13 mouse cellular contexts compared by ENCODE assay signal in the genomic region with DNA sequence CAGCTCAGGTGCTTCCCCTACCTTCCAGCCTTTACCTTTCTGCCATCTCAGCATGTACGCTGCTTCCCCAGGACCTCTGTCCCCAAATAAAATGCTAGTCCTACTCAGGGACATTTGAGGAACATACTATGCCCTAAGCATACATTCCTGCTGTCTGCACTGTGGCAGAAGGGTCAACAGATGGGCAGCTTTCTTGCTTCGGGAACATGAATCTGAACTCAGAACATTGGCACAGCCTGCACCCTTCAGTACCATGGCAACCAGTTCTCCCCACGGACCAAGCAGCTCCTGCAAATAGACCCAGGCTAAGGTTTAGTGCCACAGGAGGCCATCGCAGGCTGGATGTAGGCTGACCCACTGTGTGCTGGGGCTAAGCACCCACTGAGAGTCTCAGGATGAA. TPM values are rescaled to one million over a fixed set of nuclear protein-coding genes. Genes with fewer than 3 reads are reported as not detected.
DNase-seq lines count a peak whose midpoint lies in the region; ATAC-seq and TF ChIP-seq lines count a peak whose summit lies in the region.
"Had no signal": no experiment of that assay in that cellular context is flagged by ENCODE, and none has a peak within 500 bp of the region (broad histone marks: within the 10 kb centered on the region; RNA-seq: fewer than 3 reads in every experiment).

No protein-coding gene starts in this region.

- TF ChIP-seq CTCF in bone marrow macrophage, adult 2 months (IDR thresholded peaks at IDR 0.05; ENCODE audit: low read depth, low read length): 0 out of 2 replicates have a peak, but pooled peaks have one; percentile 15

- H3K4me2 ChIP-seq in hindbrain, embryonic 11.5 days (replicated peaks; ENCODE audit: low read depth, low read length): no peak overlapping the region
- peak overlapping the region; percentile 84 for H3K4me2 ChIP-seq in hindbrain, embryonic 14.5 days (replicated peaks)
- H3K4me2 ChIP-seq in midbrain, embryonic 15.5 days: peak overlapping the region; percentile 78

- no peak for ATAC-seq in hindbrain, embryonic 11.5 days (ENCODE audit: low FRiP score)
- ATAC-seq in hindbrain, embryonic 14.5 days (ENCODE audit: low FRiP score): no peak
- no peak for ATAC-seq in midbrain, embryonic 15.5 days (replicated peaks)

- H3K4me1 ChIP-seq in hindbrain, embryonic 10.5 days (replicated peaks): peaks cover 98% of the 10 kb centered on the region
- peaks cover 24% of the 10 kb centered on the region for H3K4me1 ChIP-seq in hindbrain, embryonic 11.5 days (replicated peaks; ENCODE audit: control insufficient read depth, insufficient read depth, low read length)
- peaks cover 44% of the 10 kb centered on the region for H3K4me1 ChIP-seq in bone marrow macrophage, adult 2 months (ENCODE audit: control insufficient read depth, insufficient read depth, low read length)
- peaks cover 62% of the 10 kb centered on the region for H3K4me1 ChIP-seq in hindbrain, embryonic 14.5 days (replicated peaks; ENCODE audit: control insufficient read depth, insufficient read depth, low read length)
- peaks cover 78% of the 10 kb centered on the region for H3K4me1 ChIP-seq in midbrain, embryonic 15.5 days

- peak overlapping the region; percentile 92 for H3K27ac ChIP-seq in hindbrain, embryonic 10.5 days
- H3K27ac ChIP-seq in hindbrain, embryonic 11.5 days (ENCODE audit: low read depth, low read length): no peak overlapping the region
- H3K27ac ChIP-seq in bone marrow macrophage, adult 2 months (ENCODE audit: insufficient read depth, low read depth, low read length): no peak overlapping the region
- no peak overlapping the region for H3K27ac ChIP-seq in hindbrain, embryonic 14.5 days
- H3K27ac ChIP-seq in midbrain, embryonic 15.5 days: no peak overlapping the region

- H3K36me3 ChIP-seq in hindbrain, embryonic 10.5 days: peaks cover 39% of the 10 kb centered on the region
- no peaks in the 10 kb centered on the region for H3K36me3 ChIP-seq in hindbrain, embryonic 11.5 days (ENCODE audit: control insufficient read depth, insufficient read depth, low read length)
- 0 out of 2 replicates have a peak, but pooled peaks cover 5% of the 10 kb centered on the region for H3K36me3 ChIP-seq in hindbrain, embryonic 14.5 days (replicated peaks; ENCODE audit: control insufficient read depth, insufficient read depth)
- no peaks in the 10 kb centered on the region for H3K36me3 ChIP-seq in midbrain, embryonic 15.5 days (replicated peaks)
- H3K36me3 ChIP-seq: G1E had no signal

- H3K9ac ChIP-seq in hindbrain, embryonic 11.5 days (ENCODE audit: low read depth, low read length): no peak overlapping the region
- H3K9ac ChIP-seq in hindbrain, embryonic 14.5 days: peak overlapping the region; percentile 37
- H3K9ac ChIP-seq in midbrain, embryonic 15.5 days: peak overlapping the region; percentile 5; the same call in 1 of the 2 replicates

- H3K27me3 ChIP-seq in hindbrain, embryonic 10.5 days (ENCODE audit: insufficient read depth, poor library complexity, severe bottlenecking): no peaks in the 10 kb centered on the region
- no peaks in the 10 kb centered on the region for H3K27me3 ChIP-seq in hindbrain, embryonic 11.5 days (ENCODE audit: control insufficient read depth, insufficient read depth, low read length)
- no peaks in the 10 kb centered on the region for H3K27me3 ChIP-seq in hindbrain, embryonic 14.5 days (ENCODE audit: control insufficient read depth, insufficient read depth, low read length)
- no peaks in the 10 kb centered on the region for H3K27me3 ChIP-seq in midbrain, embryonic 15.5 days (replicated peaks)

- H3K4me3 ChIP-seq in hindbrain, embryonic 10.5 days: peak overlapping the region; percentile 81
- H3K4me3 ChIP-seq in hindbrain, embryonic 11.5 days (ENCODE audit: low read depth, low read length): no peak overlapping the region
- H3K4me3 ChIP-seq in bone marrow macrophage, adult 2 months (ENCODE audit: insufficient read depth, low read length): no peak overlapping the region
- H3K4me3 ChIP-seq in hindbrain, embryonic 14.5 days (replicated peaks; ENCODE audit: low read length): no peak overlapping the region
- no peak overlapping the region for H3K4me3 ChIP-seq in midbrain, embryonic 15.5 days

- TF ChIP-seq POLR2A in bone marrow macrophage, adult 2 months (IDR thresholded peaks at IDR 0.05; ENCODE audit: borderline replicate concordance, low read depth, low read length): no peak

- 86% methylated on average over 4 of the region's 4 CpGs for WGBS in hindbrain, embryonic 10.5 days
- 83% methylated on average over 4 of the region's 4 CpGs for WGBS in hindbrain, embryonic 11.5 days
- 65% methylated on average over 4 of the region's 4 CpGs for whole genome bisulfite sequencing in hindbrain, embryonic 14.5 days
- WGBS in midbrain, embryonic 15.5 days: 72% methylated on average over 4 of the region's 4 CpGs

- H3K9me3 ChIP-seq in hindbrain, embryonic 10.5 days: no peaks in the 10 kb centered on the region
- no peaks in the 10 kb centered on the region for H3K9me3 ChIP-seq in hindbrain, embryonic 11.5 days (ENCODE audit: control insufficient read depth, low read length)
- no peaks in the 10 kb centered on the region for H3K9me3 ChIP-seq in hindbrain, embryonic 14.5 days (ENCODE audit: control insufficient read depth, low read length)
- H3K9me3 ChIP-seq in midbrain, embryonic 15.5 days: no peaks in the 10 kb centered on the region
- H3K9me3 ChIP-seq: G1E had no signal

- no peak for DNase-seq in hindbrain, embryonic 10.5 days (ENCODE audit: low spot score)
- DNase-seq in hindbrain, embryonic 11.5 days (ENCODE audit: low spot score): no peak
- no peak for DNase-seq in hindbrain, embryonic 14.5 days (ENCODE audit: low spot score)
- DNase-seq in lung, postnatal 25 days (ENCODE audit: low spot score): no peak
- DNase-seq in urinary bladder, postnatal 4 days (ENCODE audit: low spot score in 2 of 2): no peak
- no peak for DNase-seq in embryo, embryonic 10 days (ENCODE audit: low spot score)
- DNase-seq: gastrocnemius, postnatal 10 days; kidney, postnatal 10 days; lung, postnatal 10 days; right cerebral cortex, postnatal 14 days had no signal

RNA-seq across cellular contexts. Expression of a gene that starts 3.5 kb away (rescaled TPM):
- polyA plus RNA-seq in hindbrain, embryonic 10.5 days (2016; fragmentation: Nextera tagmentation; extraction: Ambion mirVana): 273 and 545 TPM in 2 replicates
- polyA plus RNA-seq in hindbrain, embryonic 11.5 days (2014; fragmentation: Nextera tagmentation; extraction: Ambion mirVana): 458 and 496 TPM in 2 replicates
- polyA plus RNA-seq in bone marrow macrophage, adult 2 months (2012; ENCODE audit: insufficient read depth, insufficient read length, missing spikeins): 472 and 492 TPM in 2 replicates
- 238 and 309 TPM in 2 replicates for polyA plus RNA-seq in hindbrain, embryonic 14.5 days (2014; fragmentation: Nextera tagmentation; extraction: Ambion mirVana)
- polyA plus RNA-seq in midbrain, embryonic 15.5 days (2015; fragmentation: Nextera tagmentation; extraction: Ambion mirVana): 123 and 134 TPM in 2 replicates

RNA-seq across cellular contexts. Expression of a gene that starts 25.2 kb away (rescaled TPM):
- 10.7 and 11.9 TPM in 2 replicates for polyA plus RNA-seq in hindbrain, embryonic 10.5 days (2016; fragmentation: Nextera tagmentation; extraction: Ambion mirVana)
- 9.2 and 9.3 TPM in 2 replicates for polyA plus RNA-seq in hindbrain, embryonic 11.5 days (2014; fragmentation: Nextera tagmentation; extraction: Ambion mirVana)
- 7.6 and 8.3 TPM in 2 replicates for polyA plus RNA-seq in bone marrow macrophage, adult 2 months (2012; ENCODE audit: insufficient read depth, insufficient read length, missing spikeins)
- 15.1 and 19.1 TPM in 2 replicates for polyA plus RNA-seq in hindbrain, embryonic 14.5 days (2014; fragmentation: Nextera tagmentation; extraction: Ambion mirVana)
- polyA plus RNA-seq in midbrain, embryonic 15.5 days (2015; fragmentation: Nextera tagmentation; extraction: Ambion mirVana): 18.3 and 20.2 TPM in 2 replicates

RNA-seq across cellular contexts. Expression of a gene that starts 58.6 kb away (rescaled TPM):
- polyA plus RNA-seq in hindbrain, embryonic 10.5 days (2016; fragmentation: Nextera tagmentation; extraction: Ambion mirVana): 12.6 and 15.3 TPM in 2 replicates
- 7.8 and 8.5 TPM in 2 replicates for polyA plus RNA-seq in hindbrain, embryonic 11.5 days (2014; fragmentation: Nextera tagmentation; extraction: Ambion mirVana)
- polyA plus RNA-seq in bone marrow macrophage, adult 2 months (2012; ENCODE audit: insufficient read depth, insufficient read length, missing spikeins): 5.4 and 6.5 TPM in 2 replicates
- 6.5 and 7.4 TPM in 2 replicates for polyA plus RNA-seq in hindbrain, embryonic 14.5 days (2014; fragmentation: Nextera tagmentation; extraction: Ambion mirVana)
- polyA plus RNA-seq in midbrain, embryonic 15.5 days (2015; fragmentation: Nextera tagmentation; extraction: Ambion mirVana): 11.4 and 11.8 TPM in 2 replicates
